ENCODE assay signal across 11 mouse cellular contexts in genomic region chr6:8412845-8413598, GRCm38 (mm10).
A peak's percentile ranks its signal among the peaks of the same experiment; 100 is the strongest.
DNase-seq lines count a peak whose midpoint lies in the region; ATAC-seq and TF ChIP-seq lines count a peak whose summit lies in the region.
"Had no signal": no experiment of that assay in that cellular context is flagged by ENCODE, and none has a peak within 500 bp of the region (broad histone marks: within the 10 kb centered on the region; RNA-seq: fewer than 3 reads in every experiment).

No protein-coding gene starts in this region.

- WGBS in heart, embryonic 11.5 days (ENCODE audit: insufficient replicate concordance) = 79% methylated on average over 10 of the region's 10 CpGs
- 81% methylated on average over 10 of the region's 10 CpGs for WGBS in intestine, postnatal 0 days

- no peak overlapping the region for H3K27ac ChIP-seq in heart, embryonic 11.5 days (ENCODE audit: low read depth, low read length)
- no peak overlapping the region for H3K27ac ChIP-seq in intestine, postnatal 0 days (ENCODE audit: low read depth, low read length)
- H3K27ac ChIP-seq in layer of hippocampus, adult 2 months = no peak overlapping the region

- no peaks in the 10 kb centered on the region for H3K4me1 ChIP-seq in heart, embryonic 11.5 days (ENCODE audit: control insufficient read depth, insufficient read depth, low read length)
- H3K4me1 ChIP-seq in G1E (ENCODE audit: insufficient read depth, low read depth, low read length) = peaks cover 39% of the 10 kb centered on the region
- no peaks in the 10 kb centered on the region for H3K4me1 ChIP-seq in intestine, postnatal 0 days (replicated peaks; ENCODE audit: control insufficient read depth, insufficient read depth, low read length)

- H3K27me3 ChIP-seq in heart, embryonic 11.5 days (ENCODE audit: control insufficient read depth, insufficient read depth, low read length) = no peaks in the 10 kb centered on the region
- no peaks in the 10 kb centered on the region for H3K27me3 ChIP-seq in G1E (ENCODE audit: insufficient read depth, low read length)
- no peaks in the 10 kb centered on the region for H3K27me3 ChIP-seq in intestine, postnatal 0 days (replicated peaks; ENCODE audit: control insufficient read depth, insufficient read depth, low read length)

- no peak for TF ChIP-seq CTCF in G1E (IDR thresholded peaks at IDR 0.05; ENCODE audit: low read depth, low read length)
- TF ChIP-seq CTCF in intestine, postnatal 0 days (IDR thresholded peaks at IDR 0.05; ENCODE audit: low read depth) = no peak
- no peak for TF ChIP-seq CTCF in layer of hippocampus, adult 2 months (conservative IDR thresholded peaks at IDR 0.05)

- ATAC-seq in heart, embryonic 11.5 days (replicated peaks; ENCODE audit: insufficient number of reproducible peaks, low FRiP score, low TSS enrichment) = no peak
- ATAC-seq in G1E (ENCODE audit: extremely low read depth, insufficient number of reproducible peaks, low FRiP score, poor library complexity, severe bottlenecking) = peak; percentile 73
- ATAC-seq in megakaryocyte progenitor cell, adult 5-6 weeks (replicated peaks; ENCODE audit: poor library complexity) = peak; percentile 57
- no peak for ATAC-seq in intestine, postnatal 0 days

- H3K9ac ChIP-seq in heart, embryonic 11.5 days (ENCODE audit: low read depth, low read length) = no peak overlapping the region
- H3K9ac ChIP-seq in intestine, postnatal 0 days (ENCODE audit: low read depth, low read length) = no peak overlapping the region

- no peak overlapping the region for H3K4me2 ChIP-seq in heart, embryonic 11.5 days
- H3K4me2 ChIP-seq in intestine, postnatal 0 days (replicated peaks; ENCODE audit: low read depth) = no peak overlapping the region

- no peaks in the 10 kb centered on the region for H3K36me3 ChIP-seq in heart, embryonic 11.5 days (ENCODE audit: control insufficient read depth, insufficient read depth, low read length)
- H3K36me3 ChIP-seq in G1E (replicated peaks) = peaks cover 12% of the 10 kb centered on the region
- H3K36me3 ChIP-seq in intestine, postnatal 0 days (ENCODE audit: control insufficient read depth, insufficient read depth) = no peaks in the 10 kb centered on the region

- DNase-seq in heart, adult 9 months (ENCODE audit: low spot score in 2 of 2) = peak; percentile 13 to 38
- DNase-seq in G1E (ENCODE audit: low spot score) = peak; percentile 32
- peak; percentile 88 for DNase-seq in cerebellum, adult 9-11 months
- no peak for DNase-seq in liver
- DNase-seq in layer of hippocampus, adult 2 months (ENCODE audit: low spot score in 2 of 2) = no peak
- DNase-seq: kidney, postnatal 36 days; lung, adult 2 months; thymus, adult 18-20 months had no signal

- no peak overlapping the region for H3K4me3 ChIP-seq in heart, embryonic 11.5 days (ENCODE audit: low read depth, low read length)
- H3K4me3 ChIP-seq in G1E (ENCODE audit: low read depth, low read length) = no peak overlapping the region
- no peak overlapping the region for H3K4me3 ChIP-seq in intestine, postnatal 0 days (ENCODE audit: low read depth, low read length)
- no peak overlapping the region for H3K4me3 ChIP-seq in layer of hippocampus, adult 2 months

- H3K9me3 ChIP-seq in heart, embryonic 11.5 days (replicated peaks; ENCODE audit: control insufficient read depth, low read length) = no peaks in the 10 kb centered on the region
- H3K9me3 ChIP-seq in G1E (replicated peaks) = no peaks in the 10 kb centered on the region
- no peaks in the 10 kb centered on the region for H3K9me3 ChIP-seq in intestine, postnatal 0 days (ENCODE audit: control insufficient read depth)

Comparison
In these comparisons a context has a peak if more than half of its experiments do, and no peak if none do; other contexts are left out.
1. DNase-seq: peak in heart, adult 9 months (2 of 2), G1E (single experiment) and cerebellum, adult 9-11 months (single experiment); none in liver (single experiment) and layer of hippocampus, adult 2 months (0 of 2).
2. ATAC-seq: peak in G1E (single experiment) and megakaryocyte progenitor cell, adult 5-6 weeks (single experiment); none in heart, embryonic 11.5 days (single experiment) and intestine, postnatal 0 days (single experiment).